Mouse (Mus musculus): ENCODE measurements around the gene Ccr7.

Gene Ccr7

DNA sequence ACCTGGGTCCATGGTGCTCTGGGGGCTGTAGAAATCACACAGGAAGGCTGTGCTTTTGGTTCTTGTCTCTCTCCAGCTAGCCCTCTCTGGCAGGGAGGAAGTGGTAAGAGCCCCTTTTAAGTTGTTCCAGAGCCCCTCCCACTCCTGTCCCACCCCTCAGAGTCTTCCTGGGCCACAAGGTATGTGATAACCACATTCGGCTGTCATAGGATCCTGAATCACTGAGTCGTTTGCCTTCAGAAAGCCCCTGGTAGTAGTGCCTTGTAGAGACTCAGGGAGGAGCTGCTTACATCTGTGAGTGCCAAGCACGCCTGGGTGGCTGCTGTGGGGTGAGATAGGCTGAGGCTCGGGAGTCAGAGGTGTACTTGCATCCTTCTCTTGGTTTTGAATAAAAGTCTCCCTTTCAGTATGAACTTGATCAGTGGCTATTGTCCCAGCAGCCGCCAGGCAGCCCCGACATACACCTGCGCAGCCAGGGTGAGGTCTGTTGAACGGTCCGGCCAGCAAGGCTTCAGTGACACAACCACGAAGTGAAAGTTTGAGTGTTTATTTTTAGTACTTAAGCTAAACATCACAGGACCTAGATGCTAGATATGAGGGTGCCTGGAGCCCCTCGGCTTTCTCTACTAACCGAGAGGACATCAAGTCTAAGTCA, at the start of gene Ccr7:
Gene Ccr7 (minus strand): TSS at position 91 of the 655 bp plus-strand sequence.
- DNase-seq, result no peak

DNA sequence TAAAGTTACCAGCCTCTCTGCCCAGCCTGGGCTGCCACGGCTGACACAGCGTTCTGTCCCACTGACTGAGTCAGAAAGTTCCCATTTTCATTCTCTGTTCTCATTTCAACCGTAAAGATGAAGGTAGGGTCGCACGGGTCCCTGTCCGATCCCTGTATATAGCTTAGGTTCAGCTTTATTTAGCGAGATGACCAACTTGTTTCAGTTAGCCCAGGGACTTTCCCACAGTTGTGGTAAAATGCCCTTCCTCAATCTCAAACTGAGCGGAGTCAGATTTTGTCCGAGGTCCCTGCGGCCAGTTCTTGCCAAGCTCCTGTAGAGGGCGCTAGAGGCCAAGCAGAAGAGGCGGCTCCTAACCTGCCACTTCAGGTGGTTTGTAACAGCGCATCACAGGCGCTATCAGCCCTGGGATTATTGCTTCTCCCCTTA, 34.3 kb upstream of the Ccr7 start:
- no peak for DNase-seq

DNA sequence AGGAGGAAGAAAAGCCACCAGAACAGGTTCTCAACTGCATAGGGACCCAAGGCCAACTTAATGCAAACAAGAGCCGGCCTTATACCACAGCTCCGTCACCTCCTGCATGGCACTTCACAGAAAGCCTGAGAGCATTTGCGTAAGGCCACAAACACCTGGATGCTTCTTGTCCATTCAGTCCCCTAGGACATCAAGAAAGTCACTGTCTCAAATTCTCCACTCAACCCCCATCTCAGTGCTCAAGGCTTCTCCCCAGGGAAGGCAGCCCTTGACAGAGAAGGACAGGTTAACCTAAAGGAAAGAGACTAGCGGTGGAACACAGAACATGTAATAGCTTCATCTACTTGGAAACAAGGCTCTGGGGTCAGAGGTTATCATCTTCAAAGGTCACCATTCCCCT, 32.5 kb upstream of the Ccr7 start:
- no peak for DNase-seq

DNA sequence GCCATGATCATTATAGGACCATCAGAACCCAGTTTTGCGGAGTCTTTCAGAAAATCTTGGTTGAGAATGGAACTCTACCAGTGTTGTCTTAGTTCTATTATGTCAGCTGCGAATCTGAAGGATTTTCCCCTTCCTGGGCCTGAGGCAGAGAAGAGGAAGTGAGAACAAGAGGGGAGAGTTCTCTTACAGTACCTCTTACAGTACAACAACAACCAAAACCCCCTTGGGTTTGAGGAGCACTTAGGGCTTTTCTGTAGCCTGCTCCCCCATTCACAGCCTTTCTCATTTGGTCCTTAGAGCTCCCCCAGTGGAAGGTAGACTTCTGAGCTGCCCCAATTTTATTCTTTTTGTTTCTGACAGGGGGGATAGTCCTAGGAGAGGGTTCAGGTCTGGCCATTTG, 32.0 kb upstream of the Ccr7 start:
- DNase-seq, result no peak

DNA sequence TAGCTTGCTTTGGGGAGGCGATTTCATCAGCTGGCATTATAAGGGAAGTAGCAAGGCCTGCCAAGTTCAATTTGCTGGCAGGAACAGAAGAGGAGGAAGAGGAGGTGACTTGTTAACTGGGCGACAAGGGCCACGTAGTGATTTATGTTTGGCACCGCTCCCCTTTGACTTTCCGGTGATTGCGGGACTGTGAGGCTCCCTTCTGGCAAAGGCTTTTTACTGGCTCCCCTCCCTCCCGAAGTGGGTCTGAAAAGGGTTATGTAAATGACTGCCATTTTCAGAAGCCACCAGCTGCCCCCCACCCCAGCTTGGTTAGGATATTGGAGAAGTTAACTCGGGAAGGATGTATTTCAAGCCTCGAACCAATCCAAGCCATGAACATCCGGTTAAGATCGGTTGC, 27.7 kb upstream of the Ccr7 start:
- no peak for DNase-seq

DNA sequence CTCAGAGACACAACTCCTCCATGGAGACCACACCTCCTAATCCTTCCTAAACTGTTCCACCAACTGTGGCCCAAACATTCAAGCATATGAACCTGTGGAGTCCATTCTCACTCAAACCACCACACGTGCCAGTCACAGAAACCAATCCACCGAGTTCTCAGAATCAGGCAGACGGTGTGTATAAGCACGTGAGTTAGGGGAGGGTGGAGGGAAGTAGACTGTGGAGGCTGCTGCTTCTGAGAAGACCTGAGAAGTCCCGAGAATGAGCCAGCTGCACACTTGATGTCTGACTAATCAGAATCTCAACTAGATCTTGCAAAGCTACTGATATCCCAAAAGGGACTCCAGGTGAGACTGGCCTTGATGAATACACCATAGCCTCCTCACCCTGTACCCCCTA, 25.2 kb upstream of the Ccr7 start:
- no peak for DNase-seq

DNA sequence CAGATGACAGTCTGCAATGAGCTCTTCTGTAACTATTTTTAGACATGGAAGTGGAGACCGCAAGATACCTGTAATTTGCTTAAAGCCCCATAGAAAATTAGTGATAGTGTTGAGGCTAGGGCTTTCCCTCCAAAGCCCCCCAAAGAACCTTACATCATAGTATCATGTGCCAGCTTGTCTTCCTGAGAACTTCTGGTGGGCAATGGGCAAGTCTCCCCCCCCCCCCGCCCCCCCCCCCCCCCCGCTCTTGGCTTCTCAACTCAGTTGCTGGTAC, 23.0 kb upstream of the Ccr7 start:
- DNase-seq, result no peak

DNA sequence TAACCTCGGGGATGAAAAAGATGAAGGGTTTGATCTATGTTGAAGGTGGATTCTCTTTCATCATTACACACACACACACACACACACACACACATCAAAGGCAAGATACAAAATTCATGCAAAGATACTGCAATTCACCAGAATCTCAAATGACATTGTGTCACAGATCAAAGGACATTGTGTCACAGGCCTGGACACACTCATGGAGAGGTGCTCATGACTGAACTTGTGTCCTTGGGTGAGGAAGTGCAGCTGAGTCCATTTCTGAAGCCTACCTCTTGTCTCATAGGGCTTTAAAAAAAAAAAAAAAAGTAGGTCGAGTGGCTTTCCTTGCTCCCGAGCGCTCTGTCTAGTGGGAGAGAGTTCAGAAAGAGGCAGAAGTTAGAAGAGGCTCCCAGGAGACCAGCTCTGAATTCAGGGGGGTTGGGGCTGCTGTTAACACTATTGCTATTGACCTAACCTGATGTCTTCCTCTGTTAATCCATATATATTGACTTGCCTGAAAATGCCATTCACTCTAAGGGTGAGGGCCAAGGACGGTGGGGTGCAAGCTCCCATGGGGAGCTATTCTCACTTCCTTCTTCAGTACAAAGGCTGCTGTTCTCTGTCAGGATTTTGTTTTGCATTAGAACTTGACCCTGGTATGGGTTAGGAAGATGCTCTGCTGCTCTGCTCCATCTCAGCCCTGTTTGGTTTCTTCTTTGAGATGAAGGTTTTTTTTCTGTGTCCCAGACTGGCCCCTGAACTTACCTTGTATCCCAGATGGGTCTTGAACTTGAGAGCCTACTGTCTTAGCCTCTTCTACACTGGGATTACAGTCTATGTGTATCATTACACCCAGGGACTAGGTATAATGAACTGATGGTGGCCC, 22.4 kb upstream of the Ccr7 start:
- no peak for DNase-seq

DNA sequence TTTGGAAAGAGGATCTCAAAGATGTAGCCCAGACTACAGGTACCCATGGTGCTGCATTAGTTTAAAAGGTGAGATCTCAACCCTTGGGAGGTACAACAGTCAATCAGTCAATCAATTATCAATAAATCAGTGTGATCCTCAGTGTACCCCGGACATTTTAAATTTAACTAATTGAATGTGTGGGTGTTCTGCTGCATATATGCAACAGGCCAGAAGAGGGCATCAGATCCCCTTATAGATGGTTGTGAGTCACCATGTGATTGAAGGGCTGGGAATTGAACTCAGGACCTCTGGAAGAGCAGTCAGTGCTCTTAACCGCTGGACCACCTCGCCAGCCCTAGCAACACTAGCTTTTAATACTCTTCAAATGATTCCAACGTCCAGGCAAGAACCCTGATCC, 17.1 kb upstream of the Ccr7 start:
- no peak for DNase-seq

DNA sequence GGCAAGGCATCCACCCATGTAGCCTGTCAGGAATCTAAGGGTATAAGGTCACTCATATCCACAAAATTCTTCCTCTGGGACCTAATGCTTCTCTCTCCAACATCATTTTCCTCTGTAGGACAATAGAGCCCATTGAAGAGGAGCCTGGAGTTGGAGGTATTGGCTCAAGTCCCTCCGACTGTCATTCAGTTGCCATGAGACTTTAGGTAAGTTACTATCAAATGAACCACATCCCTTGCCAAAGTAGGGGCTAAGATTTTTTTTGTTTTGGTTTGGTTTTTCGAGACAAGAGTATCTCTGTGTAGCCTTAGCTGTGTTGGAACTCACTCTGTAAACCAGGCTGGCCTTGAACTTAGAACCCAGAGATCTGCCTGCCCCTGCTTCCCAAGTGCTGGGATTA, 16.6 kb upstream of the Ccr7 start:
- DNase-seq, result no peak

DNA sequence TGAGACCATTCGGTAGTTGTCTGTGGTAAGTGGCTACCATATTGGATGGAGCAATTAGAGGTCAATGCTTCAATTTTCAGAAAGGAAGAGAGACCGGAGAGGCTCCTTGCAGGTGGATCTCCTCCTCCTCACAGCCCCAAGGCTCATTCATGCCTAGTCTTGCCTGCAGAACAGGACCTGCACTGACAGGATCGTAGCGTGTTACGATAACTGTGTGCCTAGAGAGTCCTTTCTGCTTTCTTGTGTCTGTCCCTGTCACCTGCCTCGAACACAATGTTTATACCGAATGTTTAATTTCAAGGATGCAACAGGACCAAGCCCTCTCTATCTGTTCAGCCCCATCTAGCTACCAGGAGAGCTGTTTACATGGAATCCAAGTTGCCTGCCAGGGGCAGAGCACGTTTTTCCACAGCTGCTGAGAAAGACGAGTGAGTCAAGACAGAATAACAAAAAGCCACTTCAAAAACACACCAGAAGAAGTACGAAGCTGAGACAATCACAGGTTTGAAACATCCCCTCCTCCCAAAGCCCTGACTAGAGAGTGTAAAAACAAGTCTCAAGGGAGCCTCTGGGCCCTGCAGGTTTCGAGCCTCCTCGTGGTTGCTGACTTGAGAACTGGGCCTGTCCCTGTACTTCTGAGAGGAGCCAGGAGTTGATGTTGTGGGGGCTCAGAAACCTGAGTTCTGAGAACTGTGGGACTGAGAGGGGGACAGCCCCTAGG, 15.8 kb upstream of the Ccr7 start:
- DNase-seq, result no peak

DNA sequence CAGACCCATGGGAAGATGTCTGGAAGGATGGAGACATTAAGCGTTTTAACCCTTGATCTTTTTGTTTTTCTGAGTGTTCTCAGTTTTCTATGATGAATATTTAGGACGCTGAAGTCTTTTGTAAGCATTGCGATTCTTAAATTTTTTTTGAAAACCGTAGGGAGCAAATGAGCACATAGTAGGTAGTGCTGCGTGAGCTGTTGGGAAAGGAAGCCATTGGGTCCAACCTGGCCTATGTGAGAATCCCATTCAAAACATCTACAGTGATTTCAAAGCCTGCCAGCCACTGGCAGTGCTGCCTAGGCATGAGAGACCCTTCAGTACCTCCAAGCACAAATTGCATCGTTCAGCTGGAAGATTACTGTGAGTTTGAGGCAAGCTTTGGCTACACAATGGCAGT, 15.1 kb upstream of the Ccr7 start:
- DNase-seq, result no peak

DNA sequence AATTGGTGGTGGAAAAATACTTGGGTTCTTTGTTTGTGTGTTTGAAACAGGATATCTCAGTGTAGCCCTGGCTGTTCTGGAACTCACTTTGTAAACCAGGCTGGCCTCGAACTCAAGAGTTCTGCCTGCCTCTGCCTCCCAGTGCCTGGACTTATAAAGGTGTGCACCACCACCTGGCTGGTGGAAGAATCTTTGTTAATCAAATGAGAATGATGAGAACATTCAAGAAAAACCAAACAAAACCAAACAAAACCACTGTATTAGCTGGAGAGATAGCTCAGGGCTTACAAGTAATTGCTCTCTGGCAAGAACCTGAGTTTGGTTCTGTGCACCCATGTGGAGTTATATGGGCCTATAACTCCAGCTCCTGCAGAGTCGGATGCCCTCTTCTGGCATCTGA, 14.6 kb upstream of the Ccr7 start:
- DNase-seq, result no peak

DNA sequence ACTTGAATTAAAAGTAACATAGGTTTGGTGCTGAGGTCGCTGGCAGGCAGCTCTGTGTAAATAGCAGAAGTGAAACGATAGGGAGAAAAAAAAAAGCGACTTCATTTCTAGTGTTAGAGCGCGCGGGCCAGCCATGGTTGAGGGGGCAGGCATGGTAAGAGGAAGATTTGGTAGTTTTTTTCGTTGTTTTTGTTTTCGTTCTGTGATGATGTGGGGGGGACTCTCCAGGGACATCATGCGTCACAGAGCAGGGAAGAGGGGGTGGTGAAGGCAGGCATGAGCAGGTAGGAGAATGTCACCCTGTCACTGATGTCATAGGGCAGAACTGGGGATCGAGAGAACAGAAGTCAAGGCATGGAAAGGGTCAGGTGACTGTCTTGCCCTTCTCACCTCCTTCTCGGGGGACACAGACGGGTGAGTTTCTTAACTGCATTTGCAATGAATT, 13.2 kb upstream of the Ccr7 start:
- no peak for DNase-seq

DNA sequence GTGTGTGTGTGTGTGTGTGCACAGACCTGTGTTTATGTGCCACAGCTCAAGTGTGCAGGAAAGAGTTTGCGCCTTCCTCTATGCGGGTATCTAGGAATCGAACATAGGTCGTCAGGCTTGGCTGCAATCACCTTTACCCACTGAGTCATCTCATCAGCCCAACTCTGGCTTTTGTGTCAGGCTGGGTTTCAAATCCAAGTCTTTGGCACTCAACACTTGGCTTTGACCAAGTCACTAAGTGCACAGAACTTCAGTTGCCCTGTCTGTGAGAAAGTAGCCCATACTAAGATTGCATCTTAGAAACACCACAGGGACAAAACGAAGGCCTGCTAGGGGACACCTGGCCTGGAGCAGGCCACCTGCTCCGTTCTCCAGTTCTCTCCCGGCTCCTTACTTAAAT, 12.7 kb upstream of the Ccr7 start:
- DNase-seq, result no peak

DNA sequence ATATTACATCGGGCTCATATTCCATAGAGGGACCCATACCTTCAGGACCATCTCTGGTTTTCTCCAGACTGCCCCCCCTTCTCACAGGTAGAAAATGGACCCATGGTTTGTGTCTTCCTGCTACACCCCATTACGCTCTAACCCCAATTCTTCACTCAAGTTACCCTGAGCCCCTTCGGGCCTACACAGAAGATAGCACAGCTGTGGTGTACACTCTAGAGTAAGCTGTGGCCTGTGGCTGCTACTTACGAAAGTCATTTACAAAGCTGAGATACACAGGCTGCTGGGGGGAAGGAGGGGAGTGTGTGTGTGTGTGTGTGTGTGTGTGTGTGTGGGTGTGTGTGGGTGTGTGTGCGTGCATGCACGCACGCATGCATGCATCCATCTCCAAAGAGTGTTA, 11.4 kb upstream of the Ccr7 start:
- no peak for DNase-seq

DNA sequence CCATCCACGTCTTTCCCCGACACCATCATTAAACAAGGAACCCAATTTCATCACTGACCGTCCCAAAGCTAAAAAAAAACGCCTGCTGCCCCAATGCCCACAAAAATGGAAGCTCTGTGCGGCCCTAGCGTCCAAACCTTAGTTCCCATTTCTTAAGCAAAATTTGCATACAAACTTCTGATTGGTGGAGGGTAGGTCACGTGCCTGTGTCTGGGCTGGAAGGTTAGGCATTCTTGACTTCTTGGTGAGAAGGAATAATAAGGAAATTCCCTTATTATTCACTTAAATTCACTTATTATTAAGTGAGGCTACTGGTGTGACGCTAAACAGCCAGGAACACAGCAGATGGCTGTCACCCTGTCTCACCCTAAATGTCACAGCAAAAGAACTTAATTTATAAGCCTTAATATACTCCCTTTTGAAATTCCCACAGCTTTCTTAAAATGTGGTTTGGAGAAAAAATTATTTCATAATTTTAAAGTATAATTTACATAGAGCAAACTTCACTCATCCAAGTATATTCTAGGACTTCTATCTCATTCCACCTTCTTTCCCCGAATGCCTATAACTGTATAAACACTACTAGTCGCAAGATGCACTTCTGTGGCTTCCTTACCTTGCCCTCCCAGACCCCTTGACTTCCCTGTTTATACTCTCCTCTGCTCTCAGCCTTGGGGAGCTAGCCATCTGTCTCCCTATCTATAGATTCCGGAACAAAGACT, 10.3 kb upstream of the Ccr7 start:
- DNase-seq, result no peak

DNA sequence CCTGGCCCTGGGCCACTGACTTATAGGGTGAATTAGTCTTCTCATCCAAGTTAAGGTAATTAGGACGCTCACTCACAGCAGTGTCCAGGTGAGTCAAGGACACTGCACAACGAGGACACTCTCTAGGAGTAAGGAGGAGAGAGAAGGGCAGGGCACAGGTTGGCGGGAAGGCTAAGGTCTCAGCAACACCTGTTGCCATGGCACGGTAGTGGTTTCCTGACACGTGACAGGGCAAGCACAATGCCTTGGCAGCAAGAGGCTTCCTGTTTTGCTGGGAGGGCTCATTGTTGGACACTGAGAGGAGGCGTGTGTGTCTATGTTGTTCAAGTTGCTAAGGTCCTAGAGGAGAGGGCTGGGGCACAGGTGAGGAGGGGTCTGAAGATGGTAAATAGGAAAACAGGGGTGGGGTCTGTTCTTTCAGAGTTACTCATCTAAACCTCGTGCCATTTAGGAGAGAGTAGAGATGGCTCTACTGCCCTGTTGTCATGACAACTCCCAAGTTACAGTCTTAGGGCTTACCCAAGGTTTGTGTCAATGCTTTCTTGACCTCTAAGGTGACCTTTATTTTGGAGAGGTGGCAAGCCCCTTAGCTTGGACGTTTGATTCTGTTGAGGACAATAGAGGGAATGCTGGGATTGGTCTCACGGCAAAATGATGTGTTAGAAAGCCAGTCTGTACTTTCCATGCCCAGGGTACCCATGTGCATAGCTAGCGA, 8.3 kb upstream of the Ccr7 start:
- DNase-seq, result no peak

DNA sequence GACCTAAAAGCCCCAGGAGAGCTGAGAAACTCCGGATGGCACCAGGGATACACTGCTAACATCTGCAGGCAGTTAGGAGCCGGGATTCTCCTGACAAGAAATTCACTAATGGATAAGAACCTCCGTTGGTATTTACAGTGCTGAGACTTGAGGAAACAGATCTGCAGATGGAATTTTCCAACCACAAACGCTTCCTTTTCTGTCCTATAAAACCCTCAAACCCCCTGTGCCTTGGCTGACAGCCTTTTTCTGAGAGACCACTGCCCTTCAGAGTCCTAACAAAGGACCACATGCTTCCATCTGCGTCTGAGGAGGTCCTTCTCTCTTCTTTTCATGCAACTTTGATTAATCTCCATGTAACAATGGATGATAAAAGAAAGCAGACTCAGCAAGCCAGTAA, 6.8 kb upstream of the Ccr7 start:
- DNase-seq, result no peak

DNA sequence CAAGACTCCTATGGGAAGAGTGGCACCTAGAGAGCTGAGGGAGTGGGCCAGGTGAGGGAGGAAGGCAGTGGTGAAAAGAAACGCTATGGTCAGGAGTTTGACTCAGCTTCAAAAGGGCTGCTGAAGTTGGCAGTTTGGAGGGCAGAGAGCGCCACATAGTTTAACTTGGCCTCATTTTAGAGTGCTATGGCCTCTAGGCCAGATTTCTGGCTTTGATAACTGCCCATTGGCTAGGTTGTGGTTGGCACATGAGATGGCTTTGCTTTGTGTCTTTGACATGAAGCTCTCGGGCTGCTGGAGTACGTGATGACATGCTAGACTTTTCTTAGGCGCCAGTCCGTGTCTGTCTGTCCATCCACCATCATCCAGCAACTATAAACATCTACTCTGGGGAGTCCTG, 5.4 kb upstream of the Ccr7 start:
- no peak for DNase-seq

DNA sequence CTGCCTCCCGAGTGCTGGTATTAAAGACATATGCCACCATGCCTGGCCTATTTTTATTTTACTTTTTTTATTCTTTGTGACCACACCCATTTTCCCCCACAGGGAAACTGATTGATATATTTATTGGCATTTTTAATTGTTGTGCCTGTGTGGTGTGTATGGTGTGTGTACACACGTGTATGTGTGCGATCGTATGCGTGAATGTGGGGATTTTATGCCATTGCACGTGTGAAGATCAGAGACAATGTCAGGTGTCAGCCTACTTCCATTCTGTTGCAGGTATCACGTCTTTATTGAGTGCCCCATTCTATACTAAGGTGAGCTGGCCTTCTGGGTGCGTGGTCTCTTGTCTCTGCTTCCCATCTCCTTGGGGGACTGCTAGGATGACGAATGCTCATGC, 940 bp upstream of the Ccr7 start:
- DNase-seq, result no peak

Data from layer of hippocampus, adult 9-11 months (tissue).